Mouse (Mus musculus) limb, embryonic 13.5 days (tissue): ENCODE measurements around the gene Arhgef5. TPM values are rescaled to one million over a fixed set of nuclear protein-coding genes. Genes with fewer than 3 reads are reported as not detected.
"Not testable (repeated sequence)": the region's sequence is repeated elsewhere in the genome, so short reads cannot be mapped to it uniquely, and the experiment has no call there.

Experiments used
- ATAC-seq: fragments of 200-750 bp; cut with Nextera tagmentation; 2 replicates; pipeline ENCODE4 v1.8.0; 2017; ENCODE audit warnings: low read depth, moderate number of reproducible peaks, moderate TSS enrichment; ENCODE audit not compliant: low FRiP score
- H3K27ac ChIP-seq: fragments of 300-500 bp; sonication (generic); 2 replicates; pipeline ENCODE4 v1.5.1; 2015; ENCODE audit warnings: inconsistent platforms, mild to moderate bottlenecking, moderate library complexity
- H3K27me3 ChIP-seq: fragments of 300-500 bp; sonication (generic); 2 replicates; pipeline ENCODE4 v1.6.1; 2015; ENCODE audit warnings: mild to moderate bottlenecking, inconsistent platforms
- H3K36me3 ChIP-seq: fragments of 300-500 bp; sonication (generic); 2 replicates; pipeline ENCODE4 v1.6.1; 2015; ENCODE audit warnings: inconsistent platforms, mild to moderate bottlenecking, moderate library complexity
- H3K4me1 ChIP-seq: fragments of 300-500 bp; sonication (generic); 2 replicates; pipeline ENCODE4 v1.6.1; 2015; ENCODE audit warnings: inconsistent platforms
- H3K4me2 ChIP-seq: fragments of 300-500 bp; sonication (generic); replicated peaks from 2 replicates; pipeline ENCODE4 v1.6.1; 2015; ENCODE audit warnings: inconsistent platforms, mild to moderate bottlenecking, moderate library complexity
- H3K4me3 ChIP-seq: fragments of 300-500 bp; sonication (generic); 2 replicates; pipeline ENCODE4 v1.5.1; 2015; ENCODE audit warnings: moderate library complexity, mild to moderate bottlenecking, inconsistent platforms
- H3K9ac ChIP-seq: fragments of 300-500 bp; sonication (generic); 2 replicates; pipeline ENCODE4 v1.6.1; 2015; ENCODE audit warnings: mild to moderate bottlenecking, inconsistent platforms
- H3K9me3 ChIP-seq: fragments of 300-500 bp; sonication (generic); 2 replicates; pipeline ENCODE4 v1.6.1; 2016; ENCODE audit warnings: inconsistent platforms
- WGBS: fragments of 180-500 bp; shearing (Covaris S2); methylation state at CpG from one replicate; pipeline ENCODE4 v1.1.7; 2015; 5-methylcytosine and 5-hydroxymethylcytosine counted together
- polyA plus RNA-seq: library from polyadenylated mRNA; unstranded; fragments of >200 nt; fragmentation: Nextera tagmentation; extraction: Ambion mirVana; gene quantifications from 2 replicates; pipeline ENCODE4 v1.2.1, GENCODE M21; 2015

The Arhgef5 gene
- 8.5 and 11.3 TPM in 2 replicates for polyA plus RNA-seq

- H3K27ac ChIP-seq: no peak within 1 kb of the TSS
- H3K4me2 ChIP-seq: peak within 1 kb of the TSS; percentile 86
- peak within 1 kb of the TSS; percentile 68 for H3K4me3 ChIP-seq
- WGBS: under 1% methylated on average over 46 of the region's 48 CpGs
- H3K36me3 ChIP-seq: no peaks in the 10 kb centered on the region
- H3K27me3 ChIP-seq: no peaks in the 10 kb centered on the region
- H3K9me3 ChIP-seq: no peaks in the 10 kb centered on the region
- peak; percentile 88 for ATAC-seq
- 0 out of 2 replicates have a peak, but pooled peaks cover 10% of the 10 kb centered on the region for H3K4me1 ChIP-seq
- H3K9ac ChIP-seq: peak within 1 kb of the TSS; percentile 81
Observed at GRCm38 (mm10) chr6:43265363-43266041, at the start of gene Arhgef5. Gene Arhgef5, plus strand, starts transcription at chr6:43265582.

GRCm38 (mm10) chr6:43231255-43231654, 34.1 kb upstream of the Arhgef5 start, which contains the start of gene Olfr47:
Gene Olfr47, plus strand, starts transcription at chr6:43231529.
- not testable (repeated sequence) for H3K27me3 ChIP-seq, H3K9me3 ChIP-seq, H3K4me1 ChIP-seq, ATAC-seq, H3K27ac ChIP-seq, H3K9ac ChIP-seq, H3K36me3 ChIP-seq, H3K4me2 ChIP-seq, H3K4me3 ChIP-seq
- 78% methylated on average over 1 of the region's 1 CpGs for WGBS

GRCm38 (mm10) chr6:43242061-43242460, 23.3 kb upstream of the Arhgef5 start:
- H3K4me3 ChIP-seq: no peak overlapping the region
- no peak for ATAC-seq
- no peak overlapping the region for H3K4me2 ChIP-seq
- no peak overlapping the region for H3K9ac ChIP-seq
- WGBS: 9% methylated on average over 4 of the region's 4 CpGs
- H3K4me1 ChIP-seq: no peaks in the 10 kb centered on the region
- no peaks in the 10 kb centered on the region for H3K27me3 ChIP-seq
- H3K36me3 ChIP-seq: no peaks in the 10 kb centered on the region
- H3K9me3 ChIP-seq: no peaks in the 10 kb centered on the region
- H3K27ac ChIP-seq: no peak overlapping the region

- 65% methylated on average over 3 of the region's 3 CpGs for WGBS
- no peak overlapping the region for H3K9ac ChIP-seq
- ATAC-seq: no peak
- H3K4me2 ChIP-seq: no peak overlapping the region
- no peak overlapping the region for H3K4me3 ChIP-seq
- H3K27ac ChIP-seq: no peak overlapping the region
- no peaks in the 10 kb centered on the region for H3K36me3 ChIP-seq
- no peaks in the 10 kb centered on the region for H3K9me3 ChIP-seq
- H3K4me1 ChIP-seq: no peaks in the 10 kb centered on the region
- H3K27me3 ChIP-seq: no peaks in the 10 kb centered on the region
Observed at GRCm38 (mm10) chr6:43247396-43247795, 18.0 kb upstream of the Arhgef5 start.

- Histone ChIP-seq H3K27me3 (no peaks in the 10 kb centered on the region), H3K4me1 (no peaks in the 10 kb centered on the region), H3K4me3 (no peak overlapping the region), H3K9ac (no peak overlapping the region), H3K4me2 (no peak overlapping the region), H3K27ac (no peak overlapping the region), H3K9me3 (no peaks in the 10 kb centered on the region), H3K36me3 (no peaks in the 10 kb centered on the region)
- no peak for ATAC-seq
- 76% methylated on average over 1 of the region's 1 CpGs for WGBS
Observed at GRCm38 (mm10) chr6:43252994-43253393, 12.4 kb upstream of the Arhgef5 start.

- Histone ChIP-seq H3K27ac (no peak overlapping the region), H3K9ac (no peak overlapping the region), H3K4me3 (no peak overlapping the region), H3K4me2 (no peak overlapping the region), H3K36me3 (no peaks in the 10 kb centered on the region), H3K27me3 (no peaks in the 10 kb centered on the region), H3K4me1 (no peaks in the 10 kb centered on the region), H3K9me3 (no peaks in the 10 kb centered on the region)
- no peak for ATAC-seq
- 70% methylated on average over 7 of the region's 7 CpGs for WGBS
Observed at GRCm38 (mm10) chr6:43254193-43254926, 11.0 kb upstream of the Arhgef5 start.

GRCm38 (mm10) chr6:43260756-43261155, 4.6 kb upstream of the Arhgef5 start:
- Histone ChIP-seq H3K36me3 (no peaks in the 10 kb centered on the region), H3K4me1 (no peaks in the 10 kb centered on the region), H3K27me3 (no peaks in the 10 kb centered on the region), H3K27ac (no peak overlapping the region), H3K4me3 (no peak overlapping the region), H3K9ac (no peak overlapping the region), H3K9me3 (no peaks in the 10 kb centered on the region), H3K4me2 (no peak overlapping the region)
- WGBS: 74% methylated on average over 2 of the region's 2 CpGs
- no peak for ATAC-seq

- Histone ChIP-seq H3K9me3 (no peaks in the 10 kb centered on the region), H3K27me3 (no peaks in the 10 kb centered on the region), H3K27ac (no peak overlapping the region), H3K4me1 (0 out of 2 replicates have a peak, but pooled peaks cover 10% of the 10 kb centered on the region), H3K4me2 (peak overlapping the region; percentile 86), H3K4me3 (peak overlapping the region; percentile 68), H3K9ac (peak overlapping the region; percentile 81), H3K36me3 (no peaks in the 10 kb centered on the region)
- WGBS: 3% methylated on average over 8 of the region's 8 CpGs
- ATAC-seq: peak; percentile 66; the same call in 1 of the 2 replicates
Observed at GRCm38 (mm10) chr6:43266356-43266755, 974 bp downstream of the Arhgef5 start.

- Histone ChIP-seq H3K4me2 (no peak overlapping the region), H3K9ac (no peak overlapping the region)
Observed at GRCm38 (mm10) chr6:43272597-43272996, 7.2 kb downstream of the Arhgef5 start.

GRCm38 (mm10) chr6:43274123-43274522, 8.7 kb downstream of the Arhgef5 start:
- H3K9me3 ChIP-seq: no peaks in the 10 kb centered on the region
- no peak overlapping the region for H3K9ac ChIP-seq
- ATAC-seq: no peak
- peaks cover 33% of the 10 kb centered on the region; the same call in 1 of the 2 replicates for H3K36me3 ChIP-seq
- no peaks in the 10 kb centered on the region for H3K4me1 ChIP-seq
- no peaks in the 10 kb centered on the region for H3K27me3 ChIP-seq
- H3K27ac ChIP-seq: no peak overlapping the region
- H3K4me2 ChIP-seq: no peak overlapping the region
- no peak overlapping the region for H3K4me3 ChIP-seq
- 89% methylated on average over 4 of the region's 4 CpGs for WGBS

More at GRCm38 (mm10) chr6:43272597-43272996, 7.2 kb downstream of the Arhgef5 start:
- Histone ChIP-seq H3K36me3 (peaks cover 33% of the 10 kb centered on the region; the same call in 1 of the 2 replicates), H3K27ac (peak overlapping the region; percentile 10; the same call in 1 of the 2 replicates), H3K9me3 (no peaks in the 10 kb centered on the region), H3K4me1 (no peaks in the 10 kb centered on the region), H3K4me3 (no peak overlapping the region), H3K27me3 (no peaks in the 10 kb centered on the region)
- no peak for ATAC-seq

GRCm38 (mm10) chr6:43278247-43278646, 12.9 kb downstream of the Arhgef5 start:
- Histone ChIP-seq H3K27ac (no peak overlapping the region), H3K9ac (no peak overlapping the region), H3K9me3 (no peaks in the 10 kb centered on the region), H3K4me1 (no peaks in the 10 kb centered on the region), H3K27me3 (no peaks in the 10 kb centered on the region), H3K4me2 (no peak overlapping the region), H3K4me3 (no peak overlapping the region), H3K36me3 (peaks cover 66% of the 10 kb centered on the region)
- no peak for ATAC-seq

GRCm38 (mm10) chr6:43280481-43280880, 15.1 kb downstream of the Arhgef5 start:
- H3K27me3 ChIP-seq: no peaks in the 10 kb centered on the region
- 92% methylated on average over 5 of the region's 5 CpGs for WGBS
- ATAC-seq: no peak
- H3K4me3 ChIP-seq: no peak overlapping the region
- no peak overlapping the region for H3K9ac ChIP-seq
- no peak overlapping the region for H3K4me2 ChIP-seq
- no peaks in the 10 kb centered on the region for H3K9me3 ChIP-seq
- H3K4me1 ChIP-seq: no peaks in the 10 kb centered on the region
- peaks cover 56% of the 10 kb centered on the region for H3K36me3 ChIP-seq
- no peak overlapping the region for H3K27ac ChIP-seq
